Mouse (Mus musculus): ENCODE measurements around the gene Extl2. TPM values are rescaled to one million over a fixed set of nuclear protein-coding genes. Genes with fewer than 3 reads are reported as not detected.

The Extl2 gene
- total and polyA plus RNA-seq, 2 experiments from 2014 or later, result 15.0 to 21.8 TPM

DNA sequence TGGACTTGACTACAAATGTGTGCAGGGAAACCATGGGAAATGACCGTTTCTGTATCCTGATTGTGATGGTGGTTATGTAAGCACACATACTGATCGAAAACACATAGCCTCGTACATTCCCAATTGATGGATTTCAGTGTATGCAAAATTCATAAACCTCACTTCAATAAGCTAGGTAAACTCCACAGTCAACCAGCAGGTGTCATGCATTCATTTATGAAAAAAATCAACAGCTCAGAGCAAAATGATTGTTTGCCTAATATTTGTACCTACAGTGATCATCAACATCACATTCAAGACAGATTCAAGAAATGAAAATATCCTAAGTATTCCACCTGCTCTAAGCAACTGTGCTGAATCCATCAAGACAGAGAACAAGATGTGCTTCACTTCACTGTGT is 33.5 kb downstream of the Extl2 start:
- no peaks in the 10 kb centered on the region for H3K9me3 ChIP-seq (replicated peaks; ENCODE audit: control insufficient read depth, low read length)
- H3K27ac ChIP-seq (ENCODE audit: low read depth), result no peak overlapping the region
- no peaks in the 10 kb centered on the region for H3K36me3 ChIP-seq (replicated peaks; ENCODE audit: control insufficient read depth, insufficient read depth, low read length)
- H3K4me1 ChIP-seq (ENCODE audit: control insufficient read depth, insufficient read depth), result no peaks in the 10 kb centered on the region
- no peak overlapping the region for H3K4me3 ChIP-seq (ENCODE audit: low read depth, low read length)
- H3K4me2 ChIP-seq (ENCODE audit: low read depth, low read length), result no peak overlapping the region
- H3K27me3 ChIP-seq (ENCODE audit: control insufficient read depth, insufficient read depth, low read length), result no peaks in the 10 kb centered on the region
- no peak overlapping the region for H3K9ac ChIP-seq (replicated peaks; ENCODE audit: low read depth, low read length)
- ATAC-seq (ENCODE audit: insufficient read depth, low read depth), result no peak
- DNase-seq (ENCODE audit: low spot score), result no peak
- TF ChIP-seq CTCF (IDR thresholded peaks at IDR 0.05; ENCODE audit: low read depth) (peak; percentile 38; the same call in 1 of the 2 replicates), EP300 (IDR thresholded peaks at IDR 0.05; ENCODE audit: low read depth) (no peak)
- WGBS, result 61% methylated on average over 3 of the region's 3 CpGs

DNA sequence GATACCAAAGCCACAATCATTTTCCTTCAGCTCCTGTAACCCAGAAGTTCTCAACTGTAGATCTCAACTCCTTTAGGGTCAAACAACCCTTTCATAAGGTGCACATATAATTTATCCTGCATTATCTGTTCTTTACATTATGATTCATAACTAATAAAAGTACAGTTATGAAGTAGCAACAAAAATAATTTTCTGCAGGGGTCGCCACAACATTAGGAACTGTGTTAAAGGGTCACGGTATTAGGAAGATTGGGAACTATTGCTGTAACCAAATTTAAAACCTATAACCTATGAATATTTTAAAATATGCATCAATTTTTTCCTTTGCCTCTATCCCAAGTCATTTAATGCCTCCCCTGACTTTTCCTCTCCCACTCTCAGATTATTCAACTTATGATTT is 38.7 kb downstream of the Extl2 start:
- Histone ChIP-seq H3K4me1 (ENCODE audit: control insufficient read depth, insufficient read depth) (no peaks in the 10 kb centered on the region), H3K9me3 (replicated peaks; ENCODE audit: control insufficient read depth, low read length) (no peaks in the 10 kb centered on the region), H3K4me3 (ENCODE audit: low read depth, low read length) (no peak overlapping the region), H3K27ac (ENCODE audit: low read depth) (no peak overlapping the region), H3K27me3 (ENCODE audit: control insufficient read depth, insufficient read depth, low read length) (no peaks in the 10 kb centered on the region), H3K36me3 (replicated peaks; ENCODE audit: control insufficient read depth, insufficient read depth, low read length) (no peaks in the 10 kb centered on the region), H3K4me2 (ENCODE audit: low read depth, low read length) (no peak overlapping the region), H3K9ac (replicated peaks; ENCODE audit: low read depth, low read length) (no peak overlapping the region)
- TF ChIP-seq EP300 (IDR thresholded peaks at IDR 0.05; ENCODE audit: low read depth), result no peak
- TF ChIP-seq CTCF (IDR thresholded peaks at IDR 0.05; ENCODE audit: low read depth), result peak; percentile 44
- WGBS, result 56% methylated on average over 2 of the region's 2 CpGs
- ATAC-seq (ENCODE audit: insufficient read depth, low read depth) (no peak), DNase-seq (ENCODE audit: low spot score) (no peak)

DNA sequence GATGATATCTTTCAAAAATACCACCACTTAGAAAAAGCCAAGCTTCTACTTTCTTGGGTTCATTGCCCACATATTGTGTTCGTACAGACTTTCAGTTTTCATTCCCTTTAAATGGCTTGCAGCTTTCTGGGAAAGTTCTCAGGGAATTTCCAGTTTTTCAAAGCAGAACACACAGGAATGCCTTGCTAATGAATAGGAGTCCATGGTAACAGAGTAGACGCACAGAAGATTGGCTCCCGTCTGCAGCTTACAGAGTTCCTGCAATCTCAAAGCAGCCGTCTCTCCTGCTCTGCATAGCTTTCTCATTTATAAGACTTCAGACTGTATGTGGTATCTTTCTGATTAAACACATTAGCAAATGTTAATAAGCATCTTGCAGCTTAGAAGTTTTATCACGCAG is 39.8 kb downstream of the Extl2 start:
- 63% methylated on average over 5 of the region's 5 CpGs for WGBS
- H3K9me3 ChIP-seq (replicated peaks; ENCODE audit: control insufficient read depth, low read length), result no peaks in the 10 kb centered on the region
- no peak for TF ChIP-seq EP300 (IDR thresholded peaks at IDR 0.05; ENCODE audit: low read depth)
- TF ChIP-seq CTCF (IDR thresholded peaks at IDR 0.05; ENCODE audit: low read depth), result no peak
- H3K27me3 ChIP-seq (ENCODE audit: control insufficient read depth, insufficient read depth, low read length), result no peaks in the 10 kb centered on the region
- no peaks in the 10 kb centered on the region for H3K36me3 ChIP-seq (replicated peaks; ENCODE audit: control insufficient read depth, insufficient read depth, low read length)
- H3K4me2 ChIP-seq (ENCODE audit: low read depth, low read length), result no peak overlapping the region
- no peak overlapping the region for H3K27ac ChIP-seq (ENCODE audit: low read depth)
- H3K9ac ChIP-seq (replicated peaks; ENCODE audit: low read depth, low read length), result no peak overlapping the region
- DNase-seq (ENCODE audit: low spot score), result no peak
- no peak for ATAC-seq (ENCODE audit: insufficient read depth, low read depth)
- H3K4me3 ChIP-seq (ENCODE audit: low read depth, low read length), result no peak overlapping the region
- H3K4me1 ChIP-seq (ENCODE audit: control insufficient read depth, insufficient read depth), result no peaks in the 10 kb centered on the region

DNA sequence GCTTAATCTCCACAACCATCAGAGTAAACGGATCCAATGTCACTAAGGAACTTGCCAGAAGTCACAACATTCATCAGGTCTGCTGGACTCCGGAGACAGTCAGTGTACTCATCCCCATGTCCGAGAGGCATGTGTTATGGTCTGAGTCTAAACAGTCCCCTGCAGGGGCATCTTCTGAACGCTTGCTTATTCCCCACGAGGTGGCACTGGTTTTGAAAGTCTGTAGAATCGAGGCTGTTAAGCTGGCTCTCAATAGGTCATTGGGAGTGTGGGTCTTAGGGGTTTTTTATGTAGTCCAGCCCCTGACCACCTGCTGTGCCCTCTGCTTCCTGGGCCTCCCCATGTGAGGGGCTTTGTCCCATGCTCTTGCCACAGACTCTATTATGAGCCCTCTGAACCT is 49.8 kb downstream of the Extl2 start:
- Histone ChIP-seq H3K9ac (replicated peaks; ENCODE audit: low read depth, low read length) (no peak overlapping the region), H3K4me3 (ENCODE audit: low read depth, low read length) (no peak overlapping the region), H3K27me3 (ENCODE audit: control insufficient read depth, insufficient read depth, low read length) (no peaks in the 10 kb centered on the region), H3K27ac (ENCODE audit: low read depth) (no peak overlapping the region), H3K4me2 (ENCODE audit: low read depth, low read length) (no peak overlapping the region), H3K9me3 (replicated peaks; ENCODE audit: control insufficient read depth, low read length) (no peaks in the 10 kb centered on the region), H3K4me1 (ENCODE audit: control insufficient read depth, insufficient read depth) (no peaks in the 10 kb centered on the region), H3K36me3 (replicated peaks; ENCODE audit: control insufficient read depth, insufficient read depth, low read length) (no peaks in the 10 kb centered on the region)
- WGBS, result 64% methylated on average over 6 of the region's 6 CpGs
- ATAC-seq (ENCODE audit: insufficient read depth, low read depth) (no peak), DNase-seq (ENCODE audit: low spot score) (no peak)
- no peak for TF ChIP-seq EP300 (IDR thresholded peaks at IDR 0.05; ENCODE audit: low read depth)
- TF ChIP-seq CTCF (IDR thresholded peaks at IDR 0.05; ENCODE audit: low read depth), result peak; percentile 22; the same call in 1 of the 2 replicates

DNA sequence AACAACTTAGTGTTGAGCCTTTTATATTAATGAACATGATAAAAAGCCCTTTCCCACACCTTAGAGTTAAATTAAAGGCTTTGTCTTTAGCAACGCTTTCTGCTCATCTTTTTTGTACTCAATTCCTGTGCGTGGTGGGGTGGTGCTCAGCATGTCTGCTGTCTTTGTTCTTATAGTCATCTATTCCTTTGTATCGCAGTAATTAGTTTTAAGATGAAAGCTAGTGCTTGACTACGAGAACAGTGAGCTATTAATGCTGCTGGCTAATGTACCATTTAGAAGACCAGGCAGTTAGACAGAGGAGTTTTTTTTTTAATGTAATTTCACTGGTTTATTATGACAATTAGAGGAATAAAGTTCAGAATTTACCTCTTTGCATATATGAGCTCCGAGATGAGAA is 53.1 kb downstream of the Extl2 start:
- no peak overlapping the region for H3K9ac ChIP-seq (replicated peaks; ENCODE audit: low read depth, low read length)
- no peak overlapping the region for H3K4me2 ChIP-seq (ENCODE audit: low read depth, low read length)
- no peaks in the 10 kb centered on the region for H3K9me3 ChIP-seq (replicated peaks; ENCODE audit: control insufficient read depth, low read length)
- H3K4me1 ChIP-seq (ENCODE audit: control insufficient read depth, insufficient read depth), result no peaks in the 10 kb centered on the region
- H3K27me3 ChIP-seq (ENCODE audit: control insufficient read depth, insufficient read depth, low read length), result no peaks in the 10 kb centered on the region
- DNase-seq (ENCODE audit: low spot score) (no peak), ATAC-seq (ENCODE audit: insufficient read depth, low read depth) (no peak)
- no peak for TF ChIP-seq CTCF (IDR thresholded peaks at IDR 0.05; ENCODE audit: low read depth)
- no peak for TF ChIP-seq EP300 (IDR thresholded peaks at IDR 0.05; ENCODE audit: low read depth)
- H3K27ac ChIP-seq (ENCODE audit: low read depth), result no peak overlapping the region
- 89% methylated on average over 5 of the region's 5 CpGs for WGBS
- H3K36me3 ChIP-seq (replicated peaks; ENCODE audit: control insufficient read depth, insufficient read depth, low read length), result no peaks in the 10 kb centered on the region
- H3K4me3 ChIP-seq (ENCODE audit: low read depth, low read length), result no peak overlapping the region

DNA sequence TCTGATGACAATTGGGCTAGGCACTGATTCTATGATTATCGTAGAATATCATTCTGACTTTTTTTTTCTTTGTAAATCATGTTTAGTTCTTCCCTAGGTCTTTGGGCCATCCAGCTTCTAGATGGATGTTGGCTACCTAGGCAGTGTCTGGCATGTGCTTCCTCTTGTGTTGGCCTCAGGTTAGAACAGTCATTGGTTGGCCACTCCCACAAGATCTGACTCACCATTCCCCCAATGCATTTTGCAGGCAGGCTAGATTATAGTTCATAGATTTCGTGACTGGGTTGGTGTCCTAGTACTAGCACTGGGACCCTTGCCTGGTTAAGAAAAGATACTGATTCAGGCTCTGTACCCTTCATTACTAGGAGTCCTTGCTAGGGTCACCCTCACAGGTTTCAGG is 54.9 kb downstream of the Extl2 start:
- H3K9ac ChIP-seq (replicated peaks; ENCODE audit: low read depth, low read length), result no peak overlapping the region
- WGBS, result 77% methylated on average over 2 of the region's 2 CpGs
- no peak overlapping the region for H3K4me2 ChIP-seq (ENCODE audit: low read depth, low read length)
- TF ChIP-seq CTCF (IDR thresholded peaks at IDR 0.05; ENCODE audit: low read depth) (no peak), EP300 (IDR thresholded peaks at IDR 0.05; ENCODE audit: low read depth) (no peak)
- H3K4me3 ChIP-seq (ENCODE audit: low read depth, low read length), result no peak overlapping the region
- DNase-seq (ENCODE audit: low spot score) (no peak), ATAC-seq (ENCODE audit: insufficient read depth, low read depth) (no peak)
- H3K9me3 ChIP-seq (replicated peaks; ENCODE audit: control insufficient read depth, low read length), result no peaks in the 10 kb centered on the region
- H3K4me1 ChIP-seq (ENCODE audit: control insufficient read depth, insufficient read depth), result no peaks in the 10 kb centered on the region
- H3K27me3 ChIP-seq (ENCODE audit: control insufficient read depth, insufficient read depth, low read length), result no peaks in the 10 kb centered on the region
- H3K27ac ChIP-seq (ENCODE audit: low read depth), result no peak overlapping the region
- no peaks in the 10 kb centered on the region for H3K36me3 ChIP-seq (replicated peaks; ENCODE audit: control insufficient read depth, insufficient read depth, low read length)
